Mouse (Mus musculus) embryonic stem cell, embryonic (primary cell): ENCODE measurements around the gene Slc13a4.

Source experiments
- CTCF ChIA-PET, 4 experiments: fragments of 300-600 bp in 2 of 4; fragments of 350-600 bp in 2 of 4; sonication (Branson Sonifier 250); formaldehyde crosslinking; loops; one replicate each; lab custom pipeline; 2022; ENCODE audit warnings: inconsistent platforms in 2 of 4; lab: Charles Lee
- POLR2A ChIA-PET, 4 experiments: fragments of 300-600 bp in 2 of 4; fragments of 350-600 bp in 2 of 4; sonication (Branson Sonifier 250); formaldehyde crosslinking; loops; one replicate each; lab custom pipeline; 2022; ENCODE audit warnings: antibody characterized with exemption in 4 of 4, inconsistent platforms in 1 of 4; lab: Charles Lee

Slc13a4 gene

DNA sequence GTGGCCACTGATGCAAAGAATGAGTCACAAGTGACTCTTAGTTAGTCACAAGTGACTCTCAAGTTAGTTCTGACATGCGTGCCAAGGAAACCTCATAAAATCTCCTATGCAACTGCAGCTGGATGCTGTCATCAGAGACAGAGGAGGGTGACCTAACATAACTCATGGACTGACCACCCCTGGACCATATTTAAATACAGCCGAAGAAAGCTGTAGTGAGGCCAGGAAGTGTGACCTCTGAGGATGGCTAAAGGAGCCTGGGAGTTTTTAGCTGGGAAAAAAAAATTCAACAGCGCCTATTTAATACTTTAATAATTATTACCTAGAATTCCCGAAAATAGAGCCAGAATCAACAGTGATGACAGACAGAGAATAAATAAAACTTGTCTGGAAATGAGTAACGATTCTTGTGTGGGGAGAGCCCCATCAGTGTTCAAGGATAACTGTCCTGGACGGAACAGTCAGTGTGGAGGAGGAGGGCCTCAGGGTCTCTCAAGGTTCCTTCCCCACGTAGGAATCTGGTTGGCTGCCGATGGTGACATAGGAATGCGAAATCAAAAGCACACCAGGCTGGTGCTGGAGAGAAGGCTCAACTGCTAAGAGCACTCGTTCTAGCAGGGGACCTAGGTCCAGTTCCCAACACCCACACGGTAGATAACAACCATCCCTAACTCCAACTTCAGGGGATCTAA lies 34.4 kb downstream of the Slc13a4 start:
- ChIA-PET CTCF (interaction anchor here in 1 of 4 experiments (1.9 kb wide), 1 partner anchor 75 kb away, joined by 4 read pairs; no protein-coding TSS in a partner anchor), POLR2A (no interaction called here)

DNA sequence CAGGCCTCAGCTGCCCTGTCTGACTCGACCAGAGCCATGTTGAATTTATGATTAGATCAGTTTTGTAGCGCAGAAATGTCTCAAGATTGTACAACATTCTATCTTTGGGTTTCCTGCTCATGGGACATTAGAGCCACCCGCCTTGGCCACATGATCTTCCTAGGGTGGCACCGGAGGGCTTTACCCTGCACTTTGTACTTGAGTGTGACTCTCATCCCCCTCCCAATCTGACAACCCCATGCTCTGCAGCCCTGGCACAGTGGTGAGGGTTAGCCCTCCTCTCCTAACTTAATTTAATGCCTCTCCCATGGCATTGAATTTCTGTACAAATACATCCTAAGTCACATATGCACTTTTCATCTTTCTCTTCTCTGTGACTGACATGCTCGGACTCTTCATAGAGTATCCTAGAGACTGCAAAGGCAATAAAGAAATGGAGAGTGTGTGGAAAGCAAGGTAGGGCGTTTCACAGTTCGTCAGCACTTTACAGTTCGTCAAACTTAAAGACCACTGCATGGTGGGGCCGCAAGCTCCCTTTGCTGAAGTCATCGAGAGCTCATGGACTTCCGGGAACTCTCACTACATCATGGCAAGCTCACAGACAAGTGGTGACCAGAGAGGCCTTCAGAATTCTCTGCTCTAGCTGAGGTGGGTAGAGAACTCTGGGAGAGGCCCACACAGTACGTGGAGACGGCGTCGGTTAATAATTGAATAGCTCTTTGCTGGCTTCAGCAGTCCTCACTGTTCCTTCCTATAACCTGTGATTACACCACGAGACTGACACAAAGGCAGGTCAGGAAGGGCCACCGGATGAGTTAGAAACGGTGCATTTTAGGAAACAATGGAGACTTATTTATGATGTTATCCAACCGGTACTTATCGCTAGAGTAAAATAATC lies 35.8 kb downstream of the Slc13a4 start:
- ChIA-PET POLR2A (interaction anchor here in 3 of 4 experiments (0.7 to 4.4 kb wide), 14 partner anchors 9 to 271 kb away, joined by 3 to 30 read pairs (median 3); no protein-coding TSS in a partner anchor), CTCF (interaction anchor here in 2 of 4 experiments (0.6 to 1.4 kb wide), 2 partner anchors 16 kb away, joined by 5 to 12 read pairs; no protein-coding TSS in a partner anchor)

DNA sequence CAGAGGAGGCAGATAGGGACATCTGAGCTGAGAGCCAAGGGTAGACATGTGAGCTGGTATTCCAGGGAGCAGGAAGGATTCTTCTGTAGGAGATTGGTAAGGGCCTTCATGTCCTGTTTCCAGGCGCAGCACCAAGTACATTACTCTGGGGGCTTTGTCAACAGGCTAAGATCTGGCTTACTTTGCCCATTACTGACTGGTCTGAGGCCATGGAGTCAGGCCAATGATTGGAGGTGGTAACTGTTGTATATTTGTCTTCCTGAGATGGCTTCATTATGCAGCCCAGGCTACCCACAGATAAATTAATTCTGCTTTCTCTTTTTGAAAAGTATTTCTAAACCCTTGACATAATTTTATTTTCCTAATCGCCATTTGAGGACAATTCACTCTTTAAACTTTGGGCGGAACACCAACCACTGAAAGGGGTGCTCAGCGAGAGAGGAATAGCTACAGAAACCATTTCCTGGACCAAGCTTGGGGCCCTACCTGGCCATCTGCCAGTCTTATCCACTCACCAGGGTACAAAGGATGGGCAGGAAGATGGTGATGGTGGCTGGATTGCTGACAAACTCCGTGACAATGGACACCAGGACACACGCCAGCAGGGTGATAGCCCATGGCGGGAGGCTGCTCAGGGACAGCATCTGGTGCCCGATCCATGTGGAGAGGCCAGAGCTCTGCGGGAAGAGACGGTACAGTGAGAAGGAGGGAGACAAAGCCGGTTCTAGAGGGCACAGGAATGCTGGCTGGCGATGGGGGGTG lies 36.7 kb downstream of the Slc13a4 start:
- ChIA-PET CTCF (interaction anchor here in 3 of 4 experiments (0.6 to 3.3 kb wide), 5 partner anchors 12 to 108 kb away, joined by 3 to 12 read pairs (median 5); no protein-coding TSS in a partner anchor), POLR2A (interaction anchor here in 3 of 4 experiments (0.7 to 4.4 kb wide), 12 partner anchors 8 to 270 kb away, joined by 3 to 30 read pairs (median 4); no protein-coding TSS in a partner anchor)

- ChIA-PET POLR2A (interaction anchor here (0.6 to 4.4 kb wide), 20 partner anchors 8 to 953 kb away, joined by 3 to 30 read pairs (median 4); partner anchors contain the start of genes Slc13a4 (in 1 of the 4) and Wdr91 (in 1 of the 4)), CTCF (interaction anchor here (1.1 to 3.3 kb wide), 8 partner anchors 9 to 110 kb away, joined by 4 to 11 read pairs (median 4); no protein-coding TSS in a partner anchor)
Observed at GRCm38 (mm10) chr6:35269643-35270042, 38.3 kb downstream of the Slc13a4 start.

- ChIA-PET CTCF (interaction anchor here (0.6 to 3.3 kb wide), 9 partner anchors 9 to 694 kb away, joined by 3 to 11 read pairs (median 4); no protein-coding TSS in a partner anchor), POLR2A (interaction anchor here (0.5 to 4.4 kb wide), 23 partner anchors 9 to 346 kb away, joined by 3 to 30 read pairs (median 5); no protein-coding TSS in a partner anchor)
Observed at GRCm38 (mm10) chr6:35268711-35269110, 39.2 kb downstream of the Slc13a4 start.

DNA sequence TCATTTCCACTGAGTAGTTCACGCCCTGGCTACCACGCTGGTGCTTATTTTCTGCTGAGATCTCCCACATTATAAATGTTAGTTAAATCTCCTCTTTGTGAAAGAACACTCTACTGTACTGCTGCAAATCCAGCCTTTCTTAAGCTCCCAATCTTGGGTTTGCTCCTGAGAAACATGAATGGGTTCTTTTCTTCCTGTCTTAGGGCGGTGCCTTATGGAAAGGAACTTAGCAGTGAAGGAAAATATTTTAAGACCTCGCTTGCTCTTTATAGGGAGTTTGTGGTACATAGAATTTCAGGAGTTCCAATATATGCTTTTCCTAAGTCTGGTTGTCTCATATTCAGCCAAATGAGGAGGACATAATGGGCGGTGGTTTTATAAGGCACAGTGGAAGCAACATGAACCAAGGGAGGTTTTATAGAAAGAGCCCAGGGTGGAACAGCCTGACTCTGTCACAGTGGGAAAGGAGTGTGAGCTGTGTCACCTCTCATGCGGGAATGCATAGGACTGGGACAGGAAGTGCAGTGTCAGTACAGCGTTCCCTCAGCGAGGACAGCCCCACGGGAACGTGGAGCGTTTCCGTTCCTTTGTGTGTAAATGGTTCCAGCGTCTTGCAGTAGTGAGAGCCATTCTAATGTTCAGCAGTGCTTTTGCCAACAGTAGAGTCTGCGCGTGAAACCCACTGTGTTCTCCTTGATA lies 42.2 kb downstream of the Slc13a4 start:
- CTCF ChIA-PET: interaction anchor here in 1 of 4 experiments (0.5 kb wide), 1 partner anchor 267 kb away, joined by 4 read pairs; no protein-coding TSS in a partner anchor
- POLR2A ChIA-PET: interaction anchor here in 2 of 4 experiments (0.9 to 1.5 kb wide), 4 partner anchors 11 to 104 kb away, joined by 3 read pairs; no protein-coding TSS in a partner anchor

GRCm38 (mm10) chr6:35260531-35260930 lies 47.4 kb downstream of the Slc13a4 start:
- POLR2A ChIA-PET: interaction anchor here in 2 of 4 experiments (1.0 to 3.9 kb wide), 5 partner anchors 8 to 58 kb away, joined by 3 to 23 read pairs (median 13); no protein-coding TSS in a partner anchor
- CTCF ChIA-PET: interaction anchor here in 3 of 4 experiments (0.6 to 1.1 kb wide), 6 partner anchors 9 to 1792 kb away, joined by 3 to 8 read pairs (median 4); no protein-coding TSS in a partner anchor

DNA sequence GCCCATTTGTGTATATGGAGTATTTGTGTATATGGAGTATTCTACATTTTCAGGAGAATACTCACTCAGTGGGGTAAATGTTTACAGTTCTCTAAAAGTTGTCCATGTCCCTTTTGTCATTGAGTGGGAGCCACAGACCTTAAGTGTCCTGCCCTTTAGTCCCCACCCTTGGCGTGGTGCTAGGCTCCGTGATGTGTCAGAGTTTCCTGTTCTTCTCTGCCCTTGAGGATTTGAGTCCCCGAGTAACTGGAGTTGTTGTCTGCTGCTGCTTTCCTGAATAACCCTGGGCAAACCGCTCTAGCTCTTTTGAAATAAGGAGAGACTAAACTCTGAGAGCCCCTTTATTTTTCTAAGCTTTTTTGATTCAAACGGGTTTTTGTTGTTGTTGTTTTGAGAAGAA lies 48.4 kb downstream of the Slc13a4 start:
- ChIA-PET POLR2A (interaction anchor here in 2 of 4 experiments (0.6 to 3.9 kb wide), 7 partner anchors 10 to 170 kb away, joined by 3 to 23 read pairs (median 3); no protein-coding TSS in a partner anchor), CTCF (interaction anchor here (0.6 to 2.1 kb wide), 23 partner anchors 8 to 761 kb away, joined by 3 to 11 read pairs (median 4); no protein-coding TSS in a partner anchor)

GRCm38 (mm10) chr6:35258922-35259321 lies 49.0 kb downstream of the Slc13a4 start:
- ChIA-PET POLR2A (interaction anchor here in 3 of 4 experiments (0.6 to 3.9 kb wide), 8 partner anchors 10 to 575 kb away, joined by 3 to 23 read pairs (median 4); no protein-coding TSS in a partner anchor), CTCF (interaction anchor here (0.6 to 2.1 kb wide), 22 partner anchors 9 to 762 kb away, joined by 3 to 11 read pairs (median 4); no protein-coding TSS in a partner anchor)

DNA sequence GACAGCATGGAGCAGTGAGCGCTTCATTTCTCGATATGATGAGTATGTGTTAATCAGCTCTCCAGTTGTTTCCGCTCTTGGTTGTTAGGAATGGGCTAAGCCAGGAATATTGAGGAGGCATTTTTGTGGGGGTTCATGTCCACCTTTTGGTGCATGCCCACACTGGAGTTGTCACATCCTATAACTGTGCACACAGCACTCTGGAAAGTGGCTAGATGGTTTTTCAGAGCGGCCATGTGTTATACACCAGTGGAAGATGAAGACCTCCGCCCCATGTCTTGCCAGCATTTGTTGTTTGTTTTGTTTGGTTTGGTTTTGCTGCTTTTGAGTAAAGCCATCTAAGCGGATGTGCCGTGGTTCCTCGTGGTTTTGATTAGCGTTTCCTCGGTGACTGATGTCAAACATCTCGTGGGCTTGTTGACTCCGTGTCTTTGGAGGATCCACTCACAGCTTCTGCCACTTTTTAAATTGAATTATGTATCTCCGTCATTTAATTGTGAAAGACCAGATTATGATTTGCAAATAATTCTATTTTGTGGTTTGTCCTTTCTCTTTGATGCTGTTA lies 50.2 kb downstream of the Slc13a4 start:
- ChIA-PET CTCF (interaction anchor here in 2 of 4 experiments (0.6 to 1.7 kb wide), 2 partner anchors 110 to 119 kb away, joined by 3 to 7 read pairs; no protein-coding TSS in a partner anchor), POLR2A (interaction anchor here in 3 of 4 experiments (0.5 to 5.0 kb wide), 4 partner anchors 11 to 56 kb away, joined by 4 to 30 read pairs (median 15); no protein-coding TSS in a partner anchor)

DNA sequence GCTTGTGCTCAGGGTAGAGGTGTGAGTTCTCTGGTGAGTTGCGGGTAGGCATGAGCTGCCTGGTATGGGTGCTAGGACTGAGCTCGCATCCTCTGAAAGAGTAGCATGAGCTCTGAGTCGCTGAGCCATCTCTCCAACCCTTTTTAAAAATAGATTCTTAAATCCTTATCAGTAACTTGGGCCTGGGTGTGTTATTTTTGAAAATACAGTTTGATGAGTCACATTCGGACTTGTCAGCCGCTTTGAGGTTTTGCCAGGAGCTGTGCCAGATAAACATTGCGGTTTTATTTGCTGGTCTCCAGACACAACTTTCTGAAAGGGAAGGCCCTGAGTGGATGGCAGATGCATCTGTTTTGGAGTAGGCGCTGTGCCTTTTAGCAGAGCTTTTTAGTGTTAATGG lies 51.2 kb downstream of the Slc13a4 start:
- CTCF ChIA-PET: interaction anchor here in 1 of 4 experiments (0.7 kb wide), 1 partner anchor 126 kb away, joined by 3 read pairs; no protein-coding TSS in a partner anchor
- POLR2A ChIA-PET: interaction anchor here in 3 of 4 experiments (1.0 to 5.0 kb wide), 4 partner anchors 12 to 21 kb away, joined by 3 to 30 read pairs (median 3); no protein-coding TSS in a partner anchor

GRCm38 (mm10) chr6:35255017-35255416 lies 52.9 kb downstream of the Slc13a4 start:
- POLR2A ChIA-PET: interaction anchor here in 2 of 4 experiments (0.6 to 5.0 kb wide), 8 partner anchors 11 to 99 kb away, joined by 3 to 30 read pairs (median 4); no protein-coding TSS in a partner anchor

GRCm38 (mm10) chr6:35254136-35254904 lies 53.6 kb downstream of the Slc13a4 start:
- ChIA-PET POLR2A (interaction anchor here in 3 of 4 experiments (0.6 to 5.0 kb wide), 9 partner anchors 9 to 99 kb away, joined by 3 to 30 read pairs (median 4); no protein-coding TSS in a partner anchor), CTCF (interaction anchor here in 3 of 4 experiments (0.6 to 2.3 kb wide), 5 partner anchors 10 to 1958 kb away, joined by 3 to 6 read pairs (median 4); no protein-coding TSS in a partner anchor)

More at GRCm38 (mm10) chr6:35255017-35255416, 52.9 kb downstream of the Slc13a4 start:
- CTCF ChIA-PET: interaction anchor here in 3 of 4 experiments (0.6 to 1.5 kb wide), 4 partner anchors 14 to 1958 kb away, joined by 3 to 4 read pairs (median 4); no protein-coding TSS in a partner anchor

GRCm38 (mm10) chr6:35253474-35253873 lies 54.5 kb downstream of the Slc13a4 start:
- ChIA-PET CTCF (interaction anchor here in 2 of 4 experiments (0.9 to 2.3 kb wide), 3 partner anchors 9 to 126 kb away, joined by 4 to 6 read pairs (median 6); no protein-coding TSS in a partner anchor), POLR2A (interaction anchor here in 2 of 4 experiments (1.1 to 5.0 kb wide), 6 partner anchors 8 to 61 kb away, joined by 3 to 30 read pairs (median 9); no protein-coding TSS in a partner anchor)
